Mouse (Mus musculus) midbrain, embryonic 11.5 days (tissue): Measurements from ENCODE around the gene Sprn. TPM values are rescaled to one million over a fixed set of nuclear protein-coding genes. Genes with fewer than 3 reads are reported as not detected.
"Not testable (repeated sequence)": the region's sequence is repeated elsewhere in the genome, so short reads cannot be mapped to it uniquely, and the experiment has no call there.

ENCODE experiments used
- ATAC-seq: fragments of 200-750 bp; cut with Nextera tagmentation; 2 replicates; pipeline ENCODE4 v1.8.0; 2017; ENCODE audit warnings: moderate TSS enrichment, moderate library complexity; ENCODE audit not compliant: low FRiP score
- DNase-seq: peaks from one replicate; pipeline ENCODE4 v3.0.0; 2015; ENCODE audit warnings: low spot score; ENCODE audit errors: missing footprints
- H3K27ac ChIP-seq: fragments of 300-500 bp; sonication (generic); 2 replicates; pipeline ENCODE4 v1.5.1; 2014; ENCODE audit warnings: low read depth, low read length
- H3K27me3 ChIP-seq: fragments of 300-500 bp; sonication (generic); 2 replicates; pipeline ENCODE4 v1.6.1; 2014; ENCODE audit warnings: mild to moderate bottlenecking, low read length, moderate library complexity, mixed read lengths; ENCODE audit not compliant: control insufficient read depth, insufficient read depth
- H3K36me3 ChIP-seq: fragments of 300-500 bp; sonication (generic); 2 replicates; pipeline ENCODE4 v1.6.1; 2014; ENCODE audit warnings: mild to moderate bottlenecking, low read length, moderate library complexity, mixed read lengths; ENCODE audit not compliant: control insufficient read depth, insufficient read depth
- H3K4me1 ChIP-seq: fragments of 300-500 bp; sonication (generic); 2 replicates; pipeline ENCODE4 v1.6.1; 2014; ENCODE audit warnings: low read length; ENCODE audit not compliant: control insufficient read depth, insufficient read depth
- H3K4me2 ChIP-seq: fragments of 300-500 bp; sonication (generic); 2 replicates; pipeline ENCODE4 v1.6.1; 2014; ENCODE audit warnings: mild to moderate bottlenecking, moderate library complexity
- H3K4me3 ChIP-seq: fragments of 300-500 bp; sonication (generic); 2 replicates; pipeline ENCODE4 v1.5.1; 2014; ENCODE audit warnings: low read depth, low read length
- H3K9ac ChIP-seq: fragments of 300-500 bp; sonication (generic); 2 replicates; pipeline ENCODE4 v1.6.1; 2014; ENCODE audit warnings: low read length
- H3K9me3 ChIP-seq: fragments of 300-500 bp; sonication (generic); 2 replicates; pipeline ENCODE4 v1.6.1; 2016; ENCODE audit warnings: low read length; ENCODE audit not compliant: control insufficient read depth
- WGBS: fragments of 180-500 bp; shearing (Covaris S2); extraction: QIAGEN DNeasy Blood & Tissue Kit; methylation state at CpG from one replicate; pipeline ENCODE4 v1.1.7; 2014; 5-methylcytosine and 5-hydroxymethylcytosine counted together
- polyA plus RNA-seq: library from polyadenylated mRNA; unstranded; fragments of >200 nt; fragmentation: Nextera tagmentation; extraction: Ambion mirVana; gene quantifications from 2 replicates; pipeline ENCODE4 v1.2.1, GENCODE M21; 2014

Gene Sprn
- polyA plus RNA-seq, 1 experiment from 2014 or later = 0.89 TPM

- not testable (repeated sequence) for H3K4me2 ChIP-seq, H3K9ac ChIP-seq, H3K4me3 ChIP-seq, H3K4me1 ChIP-seq, H3K36me3 ChIP-seq, H3K9me3 ChIP-seq, H3K27me3 ChIP-seq, ATAC-seq, H3K27ac ChIP-seq, DNase-seq
- 94% methylated on average over 3 of the region's 7 CpGs for WGBS
These were observed 20.6 kb downstream of the Sprn start for GRCm38 (mm10) chr7:140134033-140134432.

- H3K4me3 ChIP-seq, H3K9me3 ChIP-seq, H3K27me3 ChIP-seq, H3K9ac ChIP-seq, DNase-seq, H3K27ac ChIP-seq, H3K4me2 ChIP-seq, ATAC-seq, H3K4me1 ChIP-seq, H3K36me3 ChIP-seq: not testable (repeated sequence)
- WGBS = 94% methylated on average over 7 of the region's 7 CpGs
These were observed 22.5 kb downstream of the Sprn start for GRCm38 (mm10) chr7:140132184-140132583.

GRCm38 (mm10) chr7:140127911-140128310 is 26.8 kb downstream of the Sprn start:
- Histone ChIP-seq H3K27ac (no peak overlapping the region), H3K4me3 (no peak overlapping the region), H3K4me1 (no peaks in the 10 kb centered on the region; the same call in 1 of the 2 replicates), H3K36me3 (no peaks in the 10 kb centered on the region), H3K4me2 (no peak overlapping the region), H3K9ac (no peak overlapping the region), H3K27me3 (no peaks in the 10 kb centered on the region), H3K9me3 (no peaks in the 10 kb centered on the region)
- no peak for DNase-seq
- WGBS = 80% methylated on average over 2 of the region's 2 CpGs
- ATAC-seq = no peak

- Histone ChIP-seq H3K27ac (no peak overlapping the region), H3K27me3 (no peaks in the 10 kb centered on the region), H3K9ac (no peak overlapping the region), H3K4me3 (no peak overlapping the region), H3K9me3 (no peaks in the 10 kb centered on the region), H3K4me2 (0 out of 2 replicates have a peak overlapping the region, but pooled peaks have one; percentile 1), H3K36me3 (no peaks in the 10 kb centered on the region), H3K4me1 (no peaks in the 10 kb centered on the region; the same call in 1 of the 2 replicates)
- DNase-seq (no peak), ATAC-seq (no peak)
- WGBS = 81% methylated on average over 3 of the region's 3 CpGs
These were observed 27.7 kb downstream of the Sprn start for GRCm38 (mm10) chr7:140126934-140127333.

GRCm38 (mm10) chr7:140126022-140126350 is 28.7 kb downstream of the Sprn start:
- peak overlapping the region; percentile 85 for H3K9ac ChIP-seq
- no peak for DNase-seq
- H3K36me3 ChIP-seq = no peaks in the 10 kb centered on the region
- no peak; the same call in 1 of the 2 replicates for ATAC-seq
- peak overlapping the region; percentile 62 for H3K4me3 ChIP-seq
- H3K4me2 ChIP-seq = peak overlapping the region; percentile 57
- 6% methylated on average over 5 of the region's 5 CpGs for WGBS
- no peaks in the 10 kb centered on the region; the same call in 1 of the 2 replicates for H3K4me1 ChIP-seq
- H3K9me3 ChIP-seq = no peaks in the 10 kb centered on the region
- no peak overlapping the region for H3K27ac ChIP-seq
- no peaks in the 10 kb centered on the region for H3K27me3 ChIP-seq

GRCm38 (mm10) chr7:140125278-140126021 is 29.2 kb downstream of the Sprn start:
- Histone ChIP-seq H3K4me3 (peak overlapping the region; percentile 62), H3K27me3 (no peaks in the 10 kb centered on the region), H3K4me1 (no peaks in the 10 kb centered on the region; the same call in 1 of the 2 replicates), H3K4me2 (peak overlapping the region; percentile 57), H3K27ac (no peak overlapping the region), H3K9ac (peak overlapping the region; percentile 85), H3K9me3 (no peaks in the 10 kb centered on the region), H3K36me3 (no peaks in the 10 kb centered on the region)
- 2% methylated on average over 40 of the region's 40 CpGs for WGBS
- DNase-seq = peak; percentile 98
- peak; percentile 99 for ATAC-seq

GRCm38 (mm10) chr7:140124382-140124781 is 30.3 kb downstream of the Sprn start:
- no peak overlapping the region for H3K9ac ChIP-seq

GRCm38 (mm10) chr7:140122765-140123164 is 31.9 kb downstream of the Sprn start:
- Histone ChIP-seq H3K4me1 (no peaks in the 10 kb centered on the region; the same call in 1 of the 2 replicates), H3K9ac (no peak overlapping the region), H3K4me2 (no peak overlapping the region), H3K4me3 (no peak overlapping the region), H3K9me3 (no peaks in the 10 kb centered on the region), H3K36me3 (no peaks in the 10 kb centered on the region), H3K27ac (no peak overlapping the region), H3K27me3 (no peaks in the 10 kb centered on the region)
- no peak for ATAC-seq
- 31% methylated on average over 4 of the region's 4 CpGs for WGBS
- DNase-seq = no peak

More at GRCm38 (mm10) chr7:140124382-140124781, 30.3 kb downstream of the Sprn start:
- WGBS = 97% methylated on average over 1 of the region's 1 CpGs
- ATAC-seq (no peak), DNase-seq (no peak)
- Histone ChIP-seq H3K27ac (no peak overlapping the region), H3K4me2 (no peak overlapping the region), H3K4me3 (no peak overlapping the region), H3K9me3 (no peaks in the 10 kb centered on the region), H3K36me3 (no peaks in the 10 kb centered on the region), H3K4me1 (no peaks in the 10 kb centered on the region; the same call in 1 of the 2 replicates), H3K27me3 (no peaks in the 10 kb centered on the region)

- no peak overlapping the region for H3K27ac ChIP-seq
- no peaks in the 10 kb centered on the region for H3K27me3 ChIP-seq
- no peaks in the 10 kb centered on the region for H3K36me3 ChIP-seq
- H3K4me2 ChIP-seq = no peak overlapping the region
- H3K9me3 ChIP-seq = no peaks in the 10 kb centered on the region
- no peak for ATAC-seq
- 80% methylated on average over 13 of the region's 13 CpGs for WGBS
- no peak overlapping the region for H3K4me3 ChIP-seq
- DNase-seq = peak; percentile 62
- H3K9ac ChIP-seq = no peak overlapping the region
- H3K4me1 ChIP-seq = no peaks in the 10 kb centered on the region; the same call in 1 of the 2 replicates
These were observed 33.3 kb downstream of the Sprn start for GRCm38 (mm10) chr7:140121338-140121910.
